Mouse (Mus musculus) lung, adult 2 months (tissue): ENCODE measurements around the gene Hoxc5. TPM values are rescaled to one million over a fixed set of nuclear protein-coding genes. Genes with fewer than 3 reads are reported as not detected.

Experiments
- DNase-seq: peaks from one replicate; pipeline ENCODE4 v3.0.0; 2022
- H3K4me1 ChIP-seq: fragments of 200-500 bp; 2 replicates; pipeline ENCODE4 v1.6.1; 2011; ENCODE audit warnings: low read length; ENCODE audit not compliant: control insufficient read depth, insufficient read depth
- H3K4me3 ChIP-seq: fragments of 200-500 bp; replicated peaks from 2 replicates; pipeline ENCODE3; 2011; ENCODE audit warnings: low read depth, mild to moderate bottlenecking, control low read depth, low read length; ENCODE audit errors: extremely low read depth
- CTCF ChIP-seq: fragments of 200-500 bp; IDR thresholded peaks from 2 replicates; pipeline ENCODE4 v1.5.1; 2011; ENCODE audit warnings: mild to moderate bottlenecking, low read length, control low read depth; ENCODE audit not compliant: insufficient read depth
- POLR2A ChIP-seq: fragments of 200-500 bp; IDR thresholded peaks from 2 replicates; pipeline ENCODE4 v1.6.1; 2011; ENCODE audit warnings: low read depth, mild to moderate bottlenecking, control low read depth, low read length, borderline replicate concordance; ENCODE audit errors: extremely low read depth
- WGBS: fragments of 180-500 bp; shearing (Covaris S2); methylation state at CpG from one replicate; pipeline ENCODE4 v1.1.7; 2018; 5-methylcytosine and 5-hydroxymethylcytosine counted together
- polyA plus RNA-seq: library from polyadenylated mRNA; depleted of rRNA; stranded (reverse); fragments of >200 nt; gene quantifications from 2 replicates; pipeline ENCODE4 v1.2.3, GENCODE M21; 2012

Gene Hoxc5
- polyA plus RNA-seq, 1 experiment = 1.6 TPM

GRCm38 (mm10) chr15:103015406-103016166 is 48.3 kb downstream of the Hoxc5 start:
- WGBS = 21% methylated on average over 19 of the region's 19 CpGs
- H3K4me3 ChIP-seq = no peak overlapping the region
- no peak for TF ChIP-seq CTCF

DNA sequence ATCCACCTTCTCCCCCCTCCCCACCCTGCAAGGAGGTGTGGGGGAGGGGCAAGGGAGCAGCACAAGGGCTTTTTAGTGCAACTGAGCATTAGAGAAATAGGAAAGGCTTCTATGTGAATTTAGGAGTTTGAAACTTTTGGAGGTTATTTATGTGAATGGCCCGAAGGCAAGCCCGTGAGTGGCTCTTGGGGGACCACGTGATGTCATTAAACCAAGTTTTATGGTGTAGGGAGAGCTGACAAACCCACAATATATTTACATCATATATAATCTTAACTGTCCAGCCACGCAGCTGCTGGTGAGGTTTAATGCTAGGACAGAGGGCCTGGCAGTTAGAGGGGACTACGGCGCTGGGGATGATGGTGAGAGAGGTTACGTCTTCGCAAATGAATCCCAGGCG is 51.4 kb downstream of the Hoxc5 start, which contains the start of gene Hoxc4:
Gene Hoxc4, plus strand, starts transcription at position 299 of the 400 bp plus-strand sequence.
- Histone ChIP-seq H3K4me1 (no peaks in the 10 kb centered on the region), H3K4me3 (no peak within 1 kb of the TSS)
- DNase-seq = no peak
- 49% methylated on average over 9 of the region's 9 CpGs for WGBS
- TF ChIP-seq CTCF (no peak), POLR2A (no peak)

More at GRCm38 (mm10) chr15:103015406-103016166, 48.3 kb downstream of the Hoxc5 start:
- H3K4me1 ChIP-seq = no peaks in the 10 kb centered on the region
- DNase-seq = no peak

DNA sequence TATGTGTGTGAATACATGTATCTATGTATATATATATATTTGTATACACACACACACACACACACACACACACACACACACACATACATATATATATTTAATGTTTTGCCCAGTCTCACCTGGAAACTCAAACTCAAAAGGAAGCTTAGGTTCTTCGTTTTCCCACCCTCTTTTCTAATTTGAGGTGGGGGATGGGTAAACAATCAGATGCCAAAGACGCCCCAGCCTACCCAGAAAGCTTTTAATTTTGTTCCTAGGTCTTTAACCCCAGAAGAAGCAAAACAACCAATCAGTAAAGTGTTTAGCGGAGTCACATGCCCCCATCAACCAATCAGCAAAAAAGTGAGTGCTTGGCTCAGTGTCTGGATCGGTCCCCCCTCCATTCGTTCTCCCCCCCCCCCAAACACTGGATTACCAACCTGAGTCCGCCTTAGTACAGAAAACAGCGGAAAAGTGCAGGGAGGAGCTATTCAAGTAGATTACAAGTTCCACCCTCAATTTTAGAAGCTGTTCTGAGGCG is 53.7 kb downstream of the Hoxc5 start:
- no peaks in the 10 kb centered on the region for H3K4me1 ChIP-seq
- TF ChIP-seq CTCF (no peak), POLR2A (no peak)
- no peak for DNase-seq
- H3K4me3 ChIP-seq = no peak overlapping the region
- WGBS = 4% methylated on average over 8 of the region's 8 CpGs

DNA sequence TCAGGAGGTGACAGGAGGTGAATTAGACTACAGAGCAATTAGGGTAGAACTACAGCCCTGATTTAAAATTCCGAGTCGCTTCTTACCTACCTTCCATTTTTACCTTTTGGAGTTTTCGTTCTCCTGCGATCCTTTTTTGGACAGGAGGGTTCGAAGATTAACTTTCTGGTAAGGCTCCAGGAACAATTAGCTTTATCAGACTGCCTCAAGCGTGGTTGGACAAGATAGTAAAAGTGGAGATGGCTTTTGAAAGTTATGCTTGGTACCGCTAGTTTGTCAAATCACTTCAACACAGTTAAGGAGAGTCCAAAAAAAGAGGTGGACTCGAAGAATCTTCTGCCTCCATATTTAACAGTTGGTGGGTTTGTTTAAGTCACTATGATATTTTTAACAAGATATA is 54.3 kb downstream of the Hoxc5 start:
- H3K4me3 ChIP-seq = no peak overlapping the region
- WGBS = 10% methylated on average over 8 of the region's 8 CpGs
- H3K4me1 ChIP-seq = no peaks in the 10 kb centered on the region
- no peak for DNase-seq
- TF ChIP-seq CTCF (no peak), POLR2A (no peak)

DNA sequence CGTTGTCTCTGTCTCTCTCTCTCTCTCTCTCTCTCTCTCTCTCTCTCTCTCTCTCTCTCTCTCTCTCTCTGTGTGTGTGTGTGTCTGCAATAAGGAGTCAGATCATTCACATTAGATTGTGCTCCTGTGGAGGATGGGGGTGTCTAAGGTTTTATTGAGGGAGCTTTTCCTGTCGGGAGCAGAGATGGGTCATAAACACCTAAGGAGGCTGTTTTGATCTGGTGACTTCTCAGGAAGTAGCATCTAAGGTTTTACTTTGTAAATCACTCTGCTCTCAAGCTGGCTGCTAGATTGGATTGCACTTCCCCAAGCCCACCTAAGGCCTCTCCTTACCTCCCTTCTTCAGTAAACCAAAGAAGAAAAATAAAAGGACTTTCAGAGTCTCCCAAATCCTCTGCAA is 56.9 kb downstream of the Hoxc5 start:
- TF ChIP-seq POLR2A (no peak), CTCF (no peak)
- WGBS = 12% methylated on average over 2 of the region's 2 CpGs
- no peaks in the 10 kb centered on the region for H3K4me1 ChIP-seq
- no peak for DNase-seq
- H3K4me3 ChIP-seq = no peak overlapping the region

DNA sequence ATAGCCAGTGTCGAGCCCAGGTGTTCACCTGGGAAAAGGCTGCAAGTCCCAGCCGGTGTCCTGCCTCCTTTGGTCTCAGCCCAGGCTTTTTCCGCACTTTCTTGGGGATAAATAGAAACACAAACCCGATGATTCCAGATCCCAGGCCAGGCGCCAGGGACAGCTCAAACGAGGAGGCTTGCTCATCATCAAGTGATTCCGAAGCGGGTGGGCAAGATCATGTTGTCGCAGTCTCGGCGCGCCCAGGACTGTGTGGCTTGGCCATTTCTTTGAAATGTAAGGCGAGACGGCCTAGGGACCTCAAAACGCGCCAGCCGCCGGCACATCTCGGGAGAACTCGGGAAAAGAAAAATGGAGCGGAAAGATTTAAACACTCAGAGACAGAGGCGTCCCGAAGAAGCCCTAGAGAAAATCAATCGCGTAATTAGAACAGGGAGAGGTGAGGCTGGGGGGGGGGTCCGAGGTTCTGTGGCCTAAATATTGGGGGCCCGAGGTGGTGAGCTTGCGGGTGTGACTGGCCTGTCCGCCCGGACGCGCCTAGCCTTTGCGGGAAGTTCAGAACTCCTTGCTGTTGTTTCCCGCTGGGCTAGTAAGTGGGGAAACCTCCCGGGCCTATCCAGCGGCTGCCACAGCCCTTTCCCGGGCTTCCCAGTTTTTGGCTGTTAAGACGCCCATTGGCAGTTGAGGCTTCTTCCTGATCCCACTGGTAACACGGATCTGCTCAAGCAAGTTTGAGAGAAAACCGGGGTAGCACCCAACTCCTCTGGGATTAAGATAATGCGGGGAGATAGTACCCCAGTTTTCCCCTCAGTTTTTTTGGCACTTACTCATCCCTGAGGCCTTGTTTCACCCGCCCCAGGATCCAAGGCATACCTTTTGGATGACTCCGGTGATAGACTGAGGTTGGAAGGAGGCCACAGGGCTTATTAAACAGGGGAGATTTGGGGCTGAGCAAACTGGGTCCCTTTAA is 60.3 kb downstream of the Hoxc5 start:
- no peak for DNase-seq
- 8% methylated on average over 43 of the region's 43 CpGs for WGBS

GRCm38 (mm10) chr15:103028916-103029512 is 61.8 kb downstream of the Hoxc5 start:
- no peak for TF ChIP-seq CTCF
- no peak for TF ChIP-seq POLR2A
- DNase-seq = no peak
- WGBS = 35% methylated on average over 9 of the region's 9 CpGs
- Histone ChIP-seq H3K4me3 (no peak overlapping the region), H3K4me1 (no peaks in the 10 kb centered on the region)

More for the DNA sequence above, 60.3 kb downstream of the Hoxc5 start:
- H3K4me1 ChIP-seq = no peaks in the 10 kb centered on the region
- TF ChIP-seq CTCF = no peak
- TF ChIP-seq POLR2A = no peak
- H3K4me3 ChIP-seq = no peak overlapping the region

- TF ChIP-seq POLR2A = no peak
- no peak for TF ChIP-seq CTCF
- Histone ChIP-seq H3K4me1 (no peaks in the 10 kb centered on the region), H3K4me3 (no peak overlapping the region)
- DNase-seq = no peak
- 18% methylated on average over 8 of the region's 8 CpGs for WGBS
These were observed 62.9 kb downstream of the Hoxc5 start for GRCm38 (mm10) chr15:103030142-103030541.

- no peak for DNase-seq
- TF ChIP-seq POLR2A (no peak), CTCF (no peak)
- H3K4me1 ChIP-seq = no peaks in the 10 kb centered on the region
- 0% methylated on average over 2 of the region's 3 CpGs for WGBS
- H3K4me3 ChIP-seq = no peak overlapping the region
These were observed 64.9 kb downstream of the Hoxc5 start for GRCm38 (mm10) chr15:103032167-103032566.
